Mouse (Mus musculus) liver, embryonic 15.5 days (tissue): ENCODE measurements around the gene Treh. TPM values are rescaled to one million over a fixed set of nuclear protein-coding genes. Genes with fewer than 3 reads are reported as not detected.

Experiments used
- ATAC-seq: fragments of 200-750 bp; cut with Nextera tagmentation; 2 replicates; pipeline ENCODE4 v1.8.0; 2017; ENCODE audit warnings: moderate number of reproducible peaks, mild to moderate bottlenecking, moderate library complexity; ENCODE audit not compliant: insufficient read depth
- H3K27ac ChIP-seq: fragments of 300-500 bp; sonication (generic); replicated peaks from 2 replicates; pipeline ENCODE4 v1.5.1; 2015; ENCODE audit warnings: mild to moderate bottlenecking, inconsistent platforms
- H3K27me3 ChIP-seq: fragments of 300-500 bp; sonication (generic); 2 replicates; pipeline ENCODE4 v1.6.1; 2015; ENCODE audit warnings: mild to moderate bottlenecking, inconsistent platforms
- H3K36me3 ChIP-seq: fragments of 300-500 bp; sonication (generic); replicated peaks from 2 replicates; pipeline ENCODE4 v1.6.1; 2015; ENCODE audit warnings: moderate library complexity, mild to moderate bottlenecking, inconsistent platforms
- H3K4me1 ChIP-seq: fragments of 300-500 bp; sonication (generic); replicated peaks from 2 replicates; pipeline ENCODE4 v1.6.1; 2015; ENCODE audit warnings: inconsistent platforms
- H3K4me2 ChIP-seq: fragments of 300-500 bp; sonication (generic); 2 replicates; pipeline ENCODE4 v1.6.1; 2015; ENCODE audit warnings: moderate library complexity, mild to moderate bottlenecking, inconsistent platforms
- H3K4me3 ChIP-seq: fragments of 300-500 bp; sonication (generic); replicated peaks from 2 replicates; pipeline ENCODE4 v1.5.1; 2015; ENCODE audit warnings: mild to moderate bottlenecking, inconsistent platforms
- H3K9ac ChIP-seq: fragments of 300-500 bp; sonication (generic); 2 replicates; pipeline ENCODE4 v1.6.1; 2015; ENCODE audit warnings: moderate library complexity, mild to moderate bottlenecking, inconsistent platforms
- H3K9me3 ChIP-seq: fragments of 300-500 bp; sonication (generic); replicated peaks from 2 replicates; pipeline ENCODE4 v1.6.1; 2016; ENCODE audit warnings: inconsistent platforms
- WGBS: fragments of 180-500 bp; shearing (Covaris S2); methylation state at CpG from one replicate; pipeline ENCODE4 v1.1.7; 2015; ENCODE audit warnings: mixed read lengths; ENCODE audit not compliant: insufficient replicate concordance; 5-methylcytosine and 5-hydroxymethylcytosine counted together
- polyA plus RNA-seq: library from polyadenylated mRNA; unstranded; fragments of >200 nt; fragmentation: Nextera tagmentation; extraction: Ambion mirVana; gene quantifications from 2 replicates; pipeline ENCODE4 v1.2.1, GENCODE M21; 2015

Treh gene
- polyA plus RNA-seq, 1 experiment from 2014 or later, result not detected

DNA sequence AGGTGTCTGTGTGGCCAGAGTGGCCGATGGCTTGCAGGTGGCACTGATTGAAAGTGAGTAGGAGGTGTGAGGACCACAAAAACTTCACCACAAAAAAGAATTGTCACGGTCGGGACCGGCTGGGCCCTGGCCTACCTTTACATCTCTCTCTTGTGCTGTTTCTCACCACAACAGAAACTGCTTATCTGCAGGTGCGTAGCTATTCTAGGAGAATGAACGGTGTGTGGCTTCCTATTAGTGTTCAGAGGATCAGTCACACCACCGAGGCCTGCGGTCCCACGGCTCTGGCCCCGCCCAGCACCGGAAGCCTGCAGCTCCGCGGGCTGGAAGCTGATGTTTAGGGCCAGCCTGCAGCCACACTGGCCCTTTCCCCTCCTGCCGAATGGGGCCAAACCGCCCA, 27.1 kb upstream of the Treh start:
- WGBS, result 27% methylated on average over 15 of the region's 15 CpGs
- Histone ChIP-seq H3K36me3 (no peaks in the 10 kb centered on the region), H3K9ac (no peak overlapping the region), H3K27me3 (peaks cover 1% of the 10 kb centered on the region; the same call in 1 of the 2 replicates), H3K4me1 (peaks cover 10% of the 10 kb centered on the region; the same call in 1 of the 2 replicates), H3K4me3 (no peak overlapping the region), H3K9me3 (no peaks in the 10 kb centered on the region), H3K27ac (no peak overlapping the region), H3K4me2 (peak overlapping the region; percentile 42)
- no peak for ATAC-seq

DNA sequence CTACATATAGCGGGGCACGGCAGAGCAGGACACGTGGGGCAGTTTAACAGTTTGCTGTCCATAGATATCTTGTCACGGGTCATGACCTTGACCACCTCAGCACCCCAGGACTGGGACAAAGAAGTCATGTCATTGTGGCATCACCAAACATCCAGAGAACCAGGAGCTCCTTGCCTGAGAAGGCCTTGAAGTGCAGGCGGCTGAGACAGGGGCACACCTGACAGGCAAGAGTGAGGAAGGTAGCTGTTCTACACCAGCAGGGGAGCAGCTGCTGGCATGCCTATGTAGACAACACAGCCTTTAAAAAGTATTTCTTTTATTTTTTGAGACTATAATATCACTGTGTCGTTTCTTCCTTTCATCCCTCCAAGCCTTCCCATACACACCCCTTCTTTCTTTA, 26.7 kb upstream of the Treh start:
- H3K4me1 ChIP-seq, result peaks cover 10% of the 10 kb centered on the region; the same call in 1 of the 2 replicates

DNA sequence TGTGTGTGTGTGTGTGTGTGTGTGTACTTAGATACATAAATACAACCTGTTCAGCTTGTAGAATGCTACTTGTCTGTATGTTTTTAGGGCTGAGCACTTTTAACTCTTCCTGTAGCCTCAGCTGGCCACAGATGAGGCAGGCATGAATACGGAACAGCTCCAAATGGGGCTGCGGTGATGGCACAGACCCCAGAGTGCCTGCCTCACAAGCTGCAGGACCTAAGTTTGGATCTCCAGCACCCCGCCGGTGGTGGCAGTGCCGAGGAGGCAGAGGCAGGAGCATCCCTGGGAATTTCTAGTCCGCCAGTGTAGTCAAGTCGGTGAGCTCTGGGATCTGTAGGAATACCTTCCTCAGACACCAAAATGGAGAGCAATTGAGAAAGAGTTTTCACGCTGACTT, 26.0 kb upstream of the Treh start:
- H3K4me1 ChIP-seq, result peaks cover 10% of the 10 kb centered on the region; the same call in 1 of the 2 replicates
- no peak overlapping the region for H3K4me3 ChIP-seq
- no peak overlapping the region for H3K27ac ChIP-seq
- 76% methylated on average over 8 of the region's 8 CpGs for WGBS
- H3K4me2 ChIP-seq, result no peak overlapping the region
- H3K36me3 ChIP-seq, result no peaks in the 10 kb centered on the region
- H3K9ac ChIP-seq, result no peak overlapping the region
- peaks cover 7% of the 10 kb centered on the region; the same call in 1 of the 2 replicates for H3K27me3 ChIP-seq
- ATAC-seq, result no peak
- no peaks in the 10 kb centered on the region for H3K9me3 ChIP-seq

More for the DNA sequence above, 26.7 kb upstream of the Treh start:
- H3K9ac ChIP-seq, result no peak overlapping the region
- peak overlapping the region; percentile 42 for H3K4me2 ChIP-seq
- ATAC-seq, result no peak
- H3K36me3 ChIP-seq, result no peaks in the 10 kb centered on the region
- 50% methylated on average over 6 of the region's 6 CpGs for WGBS
- no peaks in the 10 kb centered on the region for H3K9me3 ChIP-seq
- no peak overlapping the region for H3K27ac ChIP-seq
- H3K4me3 ChIP-seq, result no peak overlapping the region
- peaks cover 6% of the 10 kb centered on the region; the same call in 1 of the 2 replicates for H3K27me3 ChIP-seq

GRCm38 (mm10) chr9:44647656-44648055, 25.4 kb upstream of the Treh start:
- ATAC-seq, result no peak
- Histone ChIP-seq H3K4me2 (no peak overlapping the region), H3K27me3 (peaks cover 7% of the 10 kb centered on the region; the same call in 1 of the 2 replicates), H3K4me1 (peaks cover 10% of the 10 kb centered on the region; the same call in 1 of the 2 replicates), H3K4me3 (no peak overlapping the region), H3K9ac (no peak overlapping the region), H3K9me3 (no peaks in the 10 kb centered on the region), H3K36me3 (no peaks in the 10 kb centered on the region), H3K27ac (no peak overlapping the region)
- 63% methylated on average over 4 of the region's 4 CpGs for WGBS

- Histone ChIP-seq H3K27me3 (peaks cover 7% of the 10 kb centered on the region; the same call in 1 of the 2 replicates), H3K4me2 (no peak overlapping the region), H3K9me3 (no peaks in the 10 kb centered on the region), H3K36me3 (no peaks in the 10 kb centered on the region), H3K4me1 (peaks cover 10% of the 10 kb centered on the region; the same call in 1 of the 2 replicates), H3K4me3 (no peak overlapping the region), H3K27ac (no peak overlapping the region), H3K9ac (no peak overlapping the region)
- 35% methylated on average over 7 of the region's 7 CpGs for WGBS
- ATAC-seq, result no peak
These were observed 24.2 kb upstream of the Treh start for GRCm38 (mm10) chr9:44648881-44649281.

- Histone ChIP-seq H3K4me3 (no peak overlapping the region), H3K27me3 (peaks cover 7% of the 10 kb centered on the region; the same call in 1 of the 2 replicates), H3K9me3 (no peaks in the 10 kb centered on the region), H3K27ac (no peak overlapping the region), H3K9ac (no peak overlapping the region), H3K4me1 (peaks cover 3% of the 10 kb centered on the region; the same call in 1 of the 2 replicates), H3K36me3 (no peaks in the 10 kb centered on the region), H3K4me2 (no peak overlapping the region)
- WGBS, result 10% methylated on average over 8 of the region's 8 CpGs
- ATAC-seq, result peak; percentile 52; the same call in 1 of the 2 replicates
These were observed 21.0 kb upstream of the Treh start for GRCm38 (mm10) chr9:44652027-44652426.

DNA sequence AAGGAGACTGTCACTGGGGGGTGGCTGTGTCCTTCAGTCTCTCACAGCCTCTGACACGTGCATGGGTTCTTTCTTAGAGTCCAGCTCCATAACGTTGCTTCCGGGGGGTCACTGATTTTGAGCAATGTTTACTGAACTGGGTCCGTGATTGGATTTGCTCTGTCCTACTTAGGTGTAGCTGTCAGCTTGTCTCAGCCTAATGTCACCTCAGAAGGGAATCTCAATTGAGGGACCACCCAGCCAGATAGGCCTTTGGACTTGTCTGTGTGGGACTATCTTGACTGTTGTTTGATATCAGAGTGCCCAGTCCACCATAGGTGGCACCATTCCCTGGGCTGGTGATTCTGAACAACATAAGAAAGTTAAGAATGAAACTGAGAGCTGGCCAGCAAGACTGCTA, 19.1 kb upstream of the Treh start:
- H3K27me3 ChIP-seq, result peaks cover 7% of the 10 kb centered on the region; the same call in 1 of the 2 replicates
- ATAC-seq, result no peak
- H3K4me3 ChIP-seq, result no peak overlapping the region
- WGBS, result 59% methylated on average over 4 of the region's 4 CpGs
- no peak overlapping the region for H3K4me2 ChIP-seq
- no peak overlapping the region for H3K27ac ChIP-seq
- no peaks in the 10 kb centered on the region for H3K36me3 ChIP-seq
- H3K9ac ChIP-seq, result no peak overlapping the region
- H3K9me3 ChIP-seq, result no peaks in the 10 kb centered on the region
- H3K4me1 ChIP-seq, result peaks cover 3% of the 10 kb centered on the region; the same call in 1 of the 2 replicates

DNA sequence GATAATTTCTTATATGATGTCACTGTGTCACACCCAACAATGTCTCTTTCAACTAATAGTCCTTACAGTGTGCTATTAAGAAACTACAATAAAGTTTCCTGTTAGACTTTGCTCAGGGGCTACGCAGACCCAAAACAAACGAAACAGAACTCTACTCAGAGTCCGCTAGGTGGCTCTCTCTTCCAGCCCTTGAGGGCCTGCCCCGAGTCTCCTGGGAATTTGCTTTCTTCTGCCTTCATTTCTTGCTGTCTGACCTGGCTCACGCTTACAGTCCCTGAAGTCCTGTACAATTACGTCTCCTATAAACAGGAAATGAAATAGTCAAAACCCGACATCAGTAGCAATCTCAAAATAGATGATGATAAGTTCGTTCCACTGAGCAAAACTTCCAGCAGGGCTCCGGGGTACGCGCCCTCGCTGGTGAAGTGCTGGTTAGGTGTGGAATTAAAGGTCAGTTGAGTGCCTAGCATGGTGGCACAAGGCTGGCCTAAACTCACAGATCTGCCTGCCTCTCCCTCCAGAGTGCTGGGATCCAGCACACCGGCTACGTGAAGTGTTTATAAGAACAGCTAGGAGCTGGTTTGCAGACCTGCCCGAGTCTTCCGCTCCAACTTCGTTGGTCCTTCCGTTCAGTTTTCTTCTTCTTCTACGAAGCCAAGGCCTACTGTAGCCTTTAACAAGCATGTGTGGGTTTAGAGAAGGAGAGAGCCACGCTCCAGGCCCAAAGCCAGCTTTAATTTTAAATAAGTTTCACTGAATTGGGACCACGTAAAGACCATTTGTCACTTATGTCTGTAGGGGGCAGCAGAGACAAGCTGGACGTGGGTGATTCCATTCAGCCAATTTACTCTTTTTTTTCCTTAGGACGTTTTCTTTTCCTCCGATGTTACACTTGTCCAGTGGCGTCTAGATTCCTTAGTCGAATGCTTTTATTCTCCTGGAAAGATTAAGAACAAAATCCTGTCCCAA, 17.7 kb upstream of the Treh start:
- 23% methylated on average over 26 of the region's 26 CpGs for WGBS
- H3K27ac ChIP-seq, result no peak overlapping the region
- ATAC-seq, result no peak
- peaks cover 3% of the 10 kb centered on the region; the same call in 1 of the 2 replicates for H3K4me1 ChIP-seq
- H3K4me2 ChIP-seq, result peak overlapping the region; percentile 55
- peak overlapping the region; percentile 12 for H3K4me3 ChIP-seq
- peaks cover 7% of the 10 kb centered on the region; the same call in 1 of the 2 replicates for H3K27me3 ChIP-seq
- no peaks in the 10 kb centered on the region for H3K9me3 ChIP-seq
- H3K36me3 ChIP-seq, result no peaks in the 10 kb centered on the region
- no peak overlapping the region for H3K9ac ChIP-seq

GRCm38 (mm10) chr9:44663706-44664105, 9.3 kb upstream of the Treh start:
- Histone ChIP-seq H3K27ac (no peak overlapping the region), H3K9ac (no peak overlapping the region), H3K27me3 (no peaks in the 10 kb centered on the region), H3K4me3 (no peak overlapping the region), H3K9me3 (no peaks in the 10 kb centered on the region), H3K4me2 (no peak overlapping the region), H3K36me3 (no peaks in the 10 kb centered on the region), H3K4me1 (no peaks in the 10 kb centered on the region)
- ATAC-seq, result no peak
- WGBS, result 67% methylated on average over 6 of the region's 6 CpGs

DNA sequence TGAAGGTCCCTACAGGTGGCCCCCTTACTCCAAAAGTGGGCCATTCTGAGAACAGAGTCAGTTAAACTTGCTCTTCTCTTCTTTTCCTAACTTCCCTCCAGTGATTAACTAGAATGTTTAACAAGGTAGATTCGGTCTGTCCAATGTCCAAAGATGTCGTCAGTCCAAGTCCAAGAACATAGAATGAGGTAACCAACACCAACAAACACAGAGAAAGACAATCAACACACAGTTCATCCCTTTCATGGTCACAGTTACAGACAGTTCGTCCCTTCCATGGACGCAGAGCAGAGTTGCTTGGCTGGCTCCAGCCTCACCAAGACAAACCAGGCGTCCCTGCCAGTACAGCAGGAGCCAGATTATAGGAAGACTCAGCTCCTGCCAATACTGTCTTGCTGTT, 1.6 kb upstream of the Treh start:
- H3K4me2 ChIP-seq, result no peak overlapping the region
- no peak overlapping the region for H3K27ac ChIP-seq
- H3K4me3 ChIP-seq, result no peak overlapping the region
- H3K36me3 ChIP-seq, result no peaks in the 10 kb centered on the region
- ATAC-seq, result no peak
- H3K9ac ChIP-seq, result no peak overlapping the region
- H3K9me3 ChIP-seq, result no peaks in the 10 kb centered on the region
- 64% methylated on average over 5 of the region's 5 CpGs for WGBS
- no peaks in the 10 kb centered on the region for H3K4me1 ChIP-seq
- H3K27me3 ChIP-seq, result no peaks in the 10 kb centered on the region; the same call in 1 of the 2 replicates

- Histone ChIP-seq H3K9ac (no peak overlapping the region), H3K4me2 (no peak overlapping the region), H3K9me3 (no peaks in the 10 kb centered on the region), H3K27me3 (no peaks in the 10 kb centered on the region; the same call in 1 of the 2 replicates), H3K36me3 (no peaks in the 10 kb centered on the region), H3K4me1 (no peaks in the 10 kb centered on the region), H3K4me3 (no peak overlapping the region), H3K27ac (no peak overlapping the region)
- 24% methylated on average over 2 of the region's 2 CpGs for WGBS
- ATAC-seq, result no peak
These were observed 655 bp upstream of the Treh start for GRCm38 (mm10) chr9:44672291-44672865.
